Mouse (Mus musculus) myocyte (in vitro differentiated cells): ENCODE measurements at regions not wholly inside any gene's neighbourhood (a gene's known extent, or its start where the extent isn't known, plus 50 kb on each side); places are given as distances from the start of the nearest gene placed in this dataset.

Experiments used
- MYOD1 ChIP-seq, 3 experiments: IDR thresholded peaks; one replicate each; pipeline ENCODE4 v1.6.1; 2011; ENCODE audit warnings: control low read depth in 2 of 3, low read depth in 2 of 3, mild to moderate bottlenecking in 2 of 3, moderate library complexity in 1 of 3; ENCODE audit not compliant: insufficient read length in 2 of 3, control insufficient read depth in 1 of 3
- POLR2A ChIP-seq: IDR thresholded peaks from one replicate; pipeline ENCODE4 v1.6.1; 2011; ENCODE audit warnings: low read depth, mild to moderate bottlenecking, control low read depth, moderate library complexity; ENCODE audit not compliant: insufficient read length

DNA sequence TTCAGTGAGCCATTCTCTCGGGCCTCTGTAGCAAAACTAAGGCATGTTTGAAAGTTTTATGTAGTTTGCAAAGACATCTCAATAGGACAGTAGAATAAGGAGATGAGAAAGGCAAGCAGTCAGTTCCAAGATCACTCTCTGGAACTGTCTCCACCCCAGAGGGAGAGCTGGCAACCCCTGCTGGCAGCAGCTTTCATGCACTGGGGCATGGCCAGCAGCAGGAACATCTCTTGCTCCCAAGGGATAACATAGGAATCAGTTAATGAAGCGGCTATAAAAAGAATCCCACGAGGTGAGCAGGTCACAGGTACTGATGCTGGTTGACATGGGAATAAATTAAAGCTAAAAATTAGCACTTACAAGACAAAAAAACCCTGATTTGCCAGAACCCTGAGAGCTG is 55.1 kb upstream of the Stac start:
- no peak for TF ChIP-seq POLR2A
- TF ChIP-seq MYOD1 (IDR thresholded peaks at IDR 0.05; ENCODE audit: control insufficient read depth in 1 of 3, insufficient read length in 2 of 3, low read depth in 2 of 3) = no peak
